Mouse (Mus musculus) lung, postnatal 4 days (tissue): ENCODE data around the gene Ccdc78.
A peak's percentile ranks its signal among the peaks of the same experiment; 100 is the strongest.
"Not testable (repeated sequence)": the region's sequence is repeated elsewhere in the genome, so short reads cannot be mapped to it uniquely, and the experiment has no call there.

Experiments
- DNase-seq, 2 experiments: peaks; one replicate each; pipeline ENCODE4 v3.0.0; 2021

The Ccdc78 gene

DNA sequence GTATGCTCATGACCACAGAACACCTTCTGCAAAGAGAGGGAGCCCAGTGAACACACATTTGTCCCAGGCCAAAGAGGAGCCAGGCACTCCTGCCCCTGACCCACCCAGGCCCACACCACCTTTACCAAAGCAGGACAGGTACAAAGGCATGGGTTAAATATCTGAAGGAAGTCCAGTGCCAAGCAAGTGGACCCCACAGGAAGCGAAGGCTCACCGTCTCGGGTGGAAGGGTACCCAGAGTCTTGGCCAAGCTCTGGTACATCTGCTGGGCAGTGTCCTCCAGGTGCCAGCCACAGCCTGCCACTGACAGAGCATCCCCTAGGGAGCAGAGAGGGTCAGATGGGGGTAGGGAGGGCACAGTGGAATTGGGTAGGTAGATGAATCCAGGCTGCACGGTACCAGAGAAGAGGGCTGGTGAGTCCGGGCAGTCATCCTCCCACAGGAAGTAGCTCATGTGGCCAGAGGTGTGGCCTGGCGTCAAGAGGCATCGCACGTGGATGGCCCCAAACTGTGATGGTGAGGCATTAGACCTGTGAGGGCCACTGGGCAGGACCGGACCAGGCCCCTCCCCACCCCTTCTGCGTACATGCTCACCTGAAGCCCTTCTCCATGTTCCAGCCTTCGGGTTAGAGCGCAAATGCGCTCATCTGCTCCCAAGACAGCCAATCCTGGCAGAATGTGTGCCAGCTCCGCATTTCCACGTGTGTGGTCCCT lies 2.4 kb upstream of the Ccdc78 start:
- peak in 1 of 2 experiments; percentile 21 for DNase-seq

DNA sequence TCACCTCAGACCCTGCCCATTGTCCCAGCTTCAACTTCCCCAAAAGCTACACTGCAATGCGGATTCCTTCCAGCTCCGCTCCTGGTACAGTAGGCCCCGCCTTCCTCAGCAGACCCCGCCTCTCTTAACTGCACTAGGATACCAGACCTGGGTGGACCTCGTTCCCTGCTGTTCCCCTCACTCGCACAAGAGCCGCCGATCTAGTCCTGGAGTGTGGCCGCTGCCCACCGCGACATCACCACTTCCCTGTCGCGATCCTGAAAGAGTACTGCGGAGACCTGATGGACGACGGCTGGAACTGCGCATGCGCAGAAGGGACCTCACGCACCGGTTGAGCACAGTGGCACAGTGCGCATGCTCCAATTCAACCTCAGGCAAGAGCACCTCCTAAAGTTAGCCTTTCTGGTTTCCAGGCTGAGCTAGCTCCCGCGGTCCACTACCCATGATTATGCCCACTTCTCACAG lies 1.1 kb upstream of the Ccdc78 start, which contains the start of gene Haghl:
TSS of gene Haghl (minus strand) at position 393 of the 465 bp plus-strand sequence.
- DNase-seq: peak; percentile 95

GRCm38 (mm10) chr17:25786781-25787504 lies 563 bp downstream of the Ccdc78 start:
- DNase-seq: peak in 1 of 2 experiments; percentile 18

DNA sequence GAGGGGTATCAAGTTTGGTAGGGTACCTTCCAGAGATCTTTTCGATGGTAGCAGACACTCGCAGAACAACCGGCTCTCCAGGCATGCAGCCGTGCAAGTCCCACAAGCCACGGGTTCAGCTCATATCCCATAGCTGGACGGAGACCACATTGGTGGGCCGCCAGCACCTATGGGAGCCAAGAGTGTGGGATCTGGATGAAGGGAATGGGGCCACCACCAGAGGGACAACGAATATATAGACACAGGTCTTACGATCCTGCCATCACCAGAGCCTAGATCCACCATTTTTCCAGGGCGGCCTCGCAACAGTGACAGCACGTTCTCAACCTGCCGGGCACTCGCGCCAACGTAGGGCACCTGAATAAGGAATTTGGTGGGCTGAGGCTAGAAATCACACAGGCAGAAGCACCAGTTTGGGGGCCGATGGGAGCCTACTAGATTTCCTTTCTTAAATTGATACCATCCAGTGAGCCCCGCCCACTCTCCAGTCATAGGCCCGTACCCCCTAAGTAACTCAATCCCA lies 5.0 kb downstream of the Ccdc78 start:
- peak in 1 of 2 experiments; percentile 31 for DNase-seq

DNA sequence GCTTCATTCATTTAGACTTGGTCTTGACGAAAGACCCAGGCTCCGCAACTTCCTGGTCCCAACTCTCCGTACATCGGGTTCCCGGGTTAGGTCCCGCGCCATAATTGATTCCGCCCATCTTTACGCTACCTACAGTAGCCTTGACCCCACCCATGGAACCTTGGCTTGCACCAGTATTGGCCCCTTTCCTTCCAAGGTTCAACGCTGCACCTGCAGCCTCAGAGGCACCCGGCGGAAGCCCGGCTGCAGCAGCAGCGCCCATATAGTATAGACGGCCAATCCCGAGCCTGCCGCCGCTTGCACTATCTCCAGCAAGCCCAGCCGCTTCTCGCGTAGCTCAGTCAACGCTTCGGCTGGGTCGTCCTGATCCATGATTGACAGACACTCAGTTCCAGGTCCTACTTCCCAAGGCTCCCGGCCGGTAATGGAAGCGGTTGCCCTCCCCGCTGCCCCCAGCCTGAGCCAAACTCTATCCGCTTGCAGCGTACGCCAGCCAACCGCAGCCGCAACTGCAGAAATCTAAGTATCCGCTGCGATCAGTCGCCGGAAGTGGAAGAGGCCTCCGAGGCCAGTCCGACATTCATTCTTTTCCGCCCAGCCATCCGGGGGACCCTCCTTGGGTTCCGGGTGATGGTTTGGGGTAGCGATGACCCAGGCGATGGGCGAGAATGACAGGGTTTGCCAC lies 5.6 kb downstream of the Ccdc78 start:
- peak; percentile 92 to 93 for DNase-seq

DNA sequence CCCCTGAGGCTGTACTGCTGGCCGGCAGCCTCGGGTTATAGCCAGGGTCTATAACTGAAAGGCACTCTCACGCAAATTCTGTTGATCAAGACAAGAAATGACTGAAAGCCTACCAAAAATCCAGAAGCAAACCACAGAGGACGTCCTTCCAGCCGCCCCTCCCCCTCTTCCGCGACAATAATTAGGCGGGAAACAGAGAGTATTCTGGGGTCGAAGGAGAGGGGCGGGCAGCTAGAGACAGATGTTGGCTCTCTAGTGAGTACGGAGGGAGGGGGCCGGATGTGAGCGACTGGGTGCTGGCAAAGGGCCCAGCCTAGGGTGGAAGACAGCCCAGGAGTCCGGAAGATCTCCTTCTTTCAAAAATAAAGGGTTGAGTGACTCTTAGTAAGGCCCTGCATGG lies 6.2 kb downstream of the Ccdc78 start, which contains the start of gene Fam173a:
TSS of gene Fam173a (minus strand) at position 287 of the 400 bp plus-strand sequence.
- DNase-seq: peak; percentile 89 to 92

GRCm38 (mm10) chr17:25794197-25794596 lies 7.8 kb downstream of the Ccdc78 start:
- peak in 1 of 2 experiments; percentile 15 for DNase-seq

- no peak for DNase-seq
These were observed 8.6 kb downstream of the Ccdc78 start for GRCm38 (mm10) chr17:25794998-25795397.

DNA sequence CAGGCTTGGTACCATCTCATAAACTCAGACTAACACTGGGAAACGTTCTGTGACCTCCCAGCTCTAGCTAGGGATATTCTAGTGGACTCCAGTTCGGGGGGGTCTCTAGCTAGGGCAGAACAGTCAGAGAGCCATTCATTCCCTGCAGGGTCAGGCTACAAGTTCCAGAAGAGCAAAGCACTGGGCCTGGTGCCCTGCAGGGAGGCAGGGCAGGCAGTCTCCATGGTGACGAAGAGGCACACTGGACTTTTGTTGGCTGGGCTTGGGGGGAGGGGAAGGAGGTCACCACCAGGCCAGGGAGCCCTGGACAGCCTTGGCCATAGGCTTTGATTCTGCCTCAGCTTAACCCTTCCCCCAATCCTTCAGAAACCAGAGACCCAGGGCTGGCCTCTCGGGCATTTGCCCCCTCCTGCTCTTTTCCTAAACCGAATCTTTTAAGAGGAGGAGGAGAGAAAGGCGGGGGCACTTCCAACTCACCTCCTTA lies 9.3 kb downstream of the Ccdc78 start, which contains the start of gene AC134908.4:
TSS of gene AC134908.4 (minus strand) at position 51 of the 484 bp plus-strand sequence.
- DNase-seq: no peak

DNA sequence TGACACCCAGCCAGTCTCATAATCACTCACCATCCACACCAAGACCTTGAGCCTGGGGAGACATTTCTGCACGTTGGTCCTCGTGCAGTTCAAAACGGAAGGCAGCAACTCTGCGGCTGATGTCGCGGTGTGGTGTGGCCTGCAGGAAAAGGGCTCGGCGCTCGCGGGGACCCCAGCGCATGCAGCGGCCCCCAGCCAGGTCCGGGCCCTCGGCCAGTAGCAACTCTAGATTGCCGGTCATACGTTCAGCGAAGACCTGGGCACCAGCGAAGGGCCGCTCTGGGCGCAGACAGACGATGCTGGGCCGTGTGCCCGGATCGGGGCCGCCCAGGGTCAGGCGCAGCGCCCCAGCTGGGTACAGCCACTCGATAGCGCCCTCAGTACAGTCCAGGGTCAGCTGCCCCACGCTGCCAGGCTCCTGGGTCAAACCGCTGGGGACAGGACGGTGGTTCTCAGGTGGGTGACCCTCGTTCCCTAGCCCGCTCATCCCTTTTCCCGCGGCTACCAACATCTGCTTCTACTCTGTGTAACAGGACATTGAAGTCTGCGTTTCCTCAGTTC lies 9.9 kb downstream of the Ccdc78 start:
- peak in 1 of 2 experiments; percentile 48 for DNase-seq

DNA sequence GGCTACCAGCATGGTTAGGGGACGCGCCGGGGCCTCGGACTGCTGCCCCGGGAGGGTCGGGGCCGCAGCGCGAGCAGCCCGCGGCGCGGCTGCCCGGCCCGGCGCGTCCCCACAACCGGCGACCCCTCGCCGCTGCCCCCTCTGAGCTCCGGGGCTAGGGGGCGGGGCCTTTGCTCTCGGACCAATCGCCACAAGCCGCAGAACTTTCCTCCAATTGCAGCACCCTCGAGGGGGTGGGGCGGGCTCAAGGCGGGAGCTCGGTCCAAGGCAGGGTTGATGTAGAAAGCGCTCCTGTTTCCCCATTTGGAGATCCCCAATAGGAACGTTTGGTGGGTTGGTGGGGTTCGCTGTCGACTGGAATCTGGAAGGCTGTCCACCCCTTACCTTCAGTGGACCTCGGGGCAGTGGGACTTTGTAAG lies 10.6 kb downstream of the Ccdc78 start, which contains the start of gene Metrn:
TSS of gene Metrn (minus strand) at position 186 of the 419 bp plus-strand sequence.
- peak; percentile 90 to 91 for DNase-seq

DNA sequence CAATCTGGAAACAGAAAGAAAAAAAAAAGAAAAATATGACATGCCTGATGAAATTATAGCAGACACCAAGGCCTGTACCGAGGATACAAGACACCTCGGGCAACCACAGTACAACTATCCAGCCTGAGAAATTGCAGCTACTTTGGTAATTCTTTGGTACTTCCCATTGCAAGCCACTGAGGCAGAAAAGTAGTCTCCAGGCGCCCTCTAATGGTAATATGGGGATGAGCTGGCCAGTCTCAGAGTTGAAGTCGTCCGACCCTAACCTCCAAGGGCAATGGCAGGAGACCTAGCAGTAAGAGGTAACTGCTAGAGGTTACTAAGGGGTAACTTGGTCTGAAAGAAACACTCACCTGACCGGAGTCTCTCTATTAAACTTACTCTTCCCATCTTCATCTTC lies 14.6 kb downstream of the Ccdc78 start:
- DNase-seq: peak; percentile 58 to 79

GRCm38 (mm10) chr17:25802825-25803517 lies 16.6 kb downstream of the Ccdc78 start:
- peak in 1 of 2 experiments; percentile 36 for DNase-seq

DNA sequence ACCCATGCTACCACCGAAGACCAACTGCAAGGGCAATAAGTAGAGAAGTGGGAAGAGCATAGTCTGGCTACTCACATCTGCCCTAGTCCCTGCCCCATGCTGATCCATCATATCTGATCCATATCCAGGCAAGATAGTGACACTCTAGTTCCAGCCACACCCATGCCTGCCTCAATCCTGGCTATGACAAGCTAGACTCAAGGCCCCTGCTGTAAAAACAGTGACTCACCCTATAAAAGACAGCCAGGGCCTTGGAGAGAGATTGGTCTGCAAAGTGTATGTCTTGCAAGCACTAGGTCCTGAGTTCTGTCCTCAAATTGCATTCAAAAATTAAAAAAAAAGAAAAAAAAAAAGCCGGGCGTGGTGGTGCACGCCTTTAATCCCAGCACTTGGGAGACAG lies 20.1 kb downstream of the Ccdc78 start:
- DNase-seq: no peak

- not testable (repeated sequence) for DNase-seq
These were observed 21.1 kb downstream of the Ccdc78 start for GRCm38 (mm10) chr17:25807452-25807851.

GRCm38 (mm10) chr17:25808028-25808427 lies 21.6 kb downstream of the Ccdc78 start:
- DNase-seq: no peak

GRCm38 (mm10) chr17:25808789-25809605 lies 22.6 kb downstream of the Ccdc78 start, which contains the start of gene Fbxl16:
TSS of gene Fbxl16 (plus strand) at chr17:25809085.
- DNase-seq: peak; percentile 60 to 83

DNA sequence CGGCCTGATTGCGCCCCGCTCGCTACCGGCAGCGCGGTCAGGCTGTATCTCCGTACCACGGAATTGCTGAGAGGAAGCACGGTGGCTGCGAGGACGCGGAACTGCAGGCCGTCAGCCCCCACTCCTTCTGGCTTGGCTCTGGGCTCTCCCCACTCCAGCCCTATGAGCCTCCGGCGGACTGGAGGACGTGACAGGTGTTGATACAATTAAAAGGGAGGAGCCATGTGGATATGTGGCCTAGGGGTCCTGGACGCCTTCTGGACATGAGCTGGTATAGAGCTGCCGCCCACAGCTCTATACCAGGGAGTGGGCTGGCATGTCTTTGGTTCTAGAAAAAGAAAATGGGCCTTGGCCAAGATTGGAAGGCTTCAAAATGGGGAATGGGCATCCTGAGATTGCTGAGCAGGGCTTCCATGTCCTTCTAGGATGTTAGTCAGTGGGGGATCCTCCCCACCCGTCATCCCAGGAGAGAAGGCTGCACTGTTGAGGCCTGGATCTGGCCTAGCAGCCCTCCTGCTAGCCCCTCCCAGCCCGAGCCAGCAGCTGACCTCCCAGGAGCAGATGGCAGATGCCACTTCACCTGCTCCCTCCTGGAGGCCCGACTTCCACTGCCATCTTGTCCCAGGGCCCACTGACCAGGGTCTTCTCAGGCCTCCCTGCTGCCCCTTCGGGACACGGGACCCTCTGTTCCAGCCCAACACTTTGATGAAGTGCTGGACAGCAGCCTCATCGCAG lies 23.4 kb downstream of the Ccdc78 start:
- no peak for DNase-seq

DNA sequence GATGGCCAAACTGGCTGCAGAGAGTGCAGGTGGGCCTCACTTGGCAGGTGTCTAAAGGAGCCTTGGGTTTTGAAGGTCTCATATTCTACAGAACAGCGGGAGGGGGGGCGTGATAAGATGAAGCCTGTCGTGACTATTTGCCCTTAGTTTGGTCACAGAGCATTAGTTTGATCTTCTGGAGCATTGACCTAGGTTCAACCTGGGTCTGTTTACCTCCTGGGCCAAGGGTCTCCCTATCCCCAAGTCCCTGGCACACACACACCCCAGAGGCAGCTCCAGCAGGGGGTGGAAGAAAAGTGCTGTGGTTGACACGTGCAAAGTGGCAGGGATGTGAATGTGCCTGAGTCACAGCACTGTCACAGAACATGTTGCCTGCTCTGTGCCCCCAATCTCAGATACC lies 24.5 kb downstream of the Ccdc78 start:
- no peak for DNase-seq

DNA sequence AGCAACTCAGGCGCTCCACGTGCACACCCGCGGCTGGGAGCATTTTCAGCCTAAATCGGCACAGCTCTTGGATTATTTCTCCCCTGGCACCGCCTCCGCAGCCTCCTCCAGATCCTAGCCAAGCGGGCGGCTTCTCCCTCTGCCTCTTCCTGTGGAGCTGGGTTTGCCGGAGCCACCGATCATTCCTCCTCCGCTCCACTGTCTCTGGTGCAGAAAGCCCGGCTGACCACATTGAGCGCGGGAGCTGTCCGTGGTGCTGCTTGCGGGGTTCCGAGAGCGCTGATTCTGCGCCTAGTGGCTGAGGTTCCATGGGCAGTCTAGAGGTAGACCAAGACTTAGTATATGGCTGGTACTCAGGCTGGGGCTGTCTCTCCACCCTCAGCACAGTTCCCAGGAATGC lies 27.1 kb downstream of the Ccdc78 start:
- DNase-seq: peak; percentile 89 to 92
